Mouse (Mus musculus) ES-E14 (cell line): ENCODE data around the gene Cdk15. TPM values are rescaled to one million over a fixed set of nuclear protein-coding genes. Genes with fewer than 3 reads are reported as not detected.

Source experiments
- DNase-seq: peaks from one replicate; pipeline ENCODE4 v3.0.0-alpha.2; 2013; ENCODE audit warnings: low read depth, low spot score
- H3K27ac ChIP-seq: 2 replicates; pipeline ENCODE4 v1.5.1; 2012; ENCODE audit warnings: low read depth, mild to moderate bottlenecking, low read length, moderate library complexity, mixed read lengths; ENCODE audit not compliant: poor library complexity, insufficient read depth, severe bottlenecking
- H3K36me3 ChIP-seq: 2 replicates; pipeline ENCODE4 v1.6.1; 2012; ENCODE audit warnings: mild to moderate bottlenecking, low read length, moderate library complexity, mixed read lengths; ENCODE audit not compliant: control insufficient read depth, poor library complexity, insufficient read depth, severe bottlenecking
- H3K4me1 ChIP-seq, 2 experiments: fragments of 150-350 bp in 1 of 2; sonication (generic) in 1 of 2; 2 replicates each; pipeline ENCODE4 v1.6.1; 2012; ENCODE audit warnings: low read length in 2 of 2, mild to moderate bottlenecking in 1 of 2, mixed read lengths in 1 of 2; ENCODE audit not compliant: control insufficient read depth in 2 of 2, insufficient read depth in 2 of 2, poor library complexity in 1 of 2
- H3K4me3 ChIP-seq, 2 experiments: fragments of 150-350 bp in 1 of 2; sonication (generic) in 1 of 2; 2 replicates each; pipeline ENCODE4 v1.5.1; 2012; ENCODE audit warnings: low read length in 2 of 2, low read depth in 1 of 2, mild to moderate bottlenecking in 1 of 2, mixed read lengths in 1 of 2; ENCODE audit not compliant: insufficient read depth in 1 of 2, poor library complexity in 1 of 2, severe bottlenecking in 1 of 2
- H3K9ac ChIP-seq: 2 replicates; pipeline ENCODE4 v1.6.1; 2012; ENCODE audit warnings: low read depth, mild to moderate bottlenecking, low read length, mixed read lengths; ENCODE audit not compliant: poor library complexity, insufficient read depth, severe bottlenecking
- H3K9me3 ChIP-seq: fragments of 150-350 bp; sonication (generic); 2 replicates; pipeline ENCODE4 v1.6.1; 2012; ENCODE audit warnings: low read depth, mild to moderate bottlenecking, low read length; ENCODE audit not compliant: control insufficient read depth, insufficient read depth
- CHD2 ChIP-seq: IDR thresholded peaks from 2 replicates; pipeline ENCODE4 v1.6.1; 2014; ENCODE audit warnings: mild to moderate bottlenecking, low read depth, low read length, inconsistent platforms
- HCFC1 ChIP-seq: IDR thresholded peaks from 2 replicates; pipeline ENCODE4 v1.6.1; 2012; ENCODE audit warnings: low read length, inconsistent platforms, borderline replicate concordance; ENCODE audit not compliant: insufficient read depth
- MAFK ChIP-seq: IDR thresholded peaks from 2 replicates; pipeline ENCODE4 v1.6.1; 2014; ENCODE audit warnings: mild to moderate bottlenecking, low read depth, low read length, inconsistent platforms; ENCODE audit not compliant: insufficient read depth
- ZC3H11A ChIP-seq: IDR thresholded peaks from 2 replicates; pipeline ENCODE4 v1.6.1; 2012; ENCODE audit warnings: low read depth, mild to moderate bottlenecking, inconsistent platforms, low read length, borderline replicate concordance
- ZNF384 ChIP-seq: IDR thresholded peaks from 2 replicates; pipeline ENCODE4 v1.6.1; 2012; ENCODE audit warnings: low read depth, low read length, inconsistent platforms
- in situ Hi-C, 2 experiments: fragments of 600-800 bp; cut with MboI; formaldehyde crosslinking; loops; one replicate each; pipeline ENCODE4 v1.15.1; 2025; ENCODE audit warnings: low sequenced_read_pairs in 2 of 2, inconsistent platforms in 1 of 2; ENCODE audit not compliant: unreplicated experiment in 2 of 2
- total RNA-seq: library from RNA; depleted of rRNA; stranded (reverse); fragments of 300-350 nt; gene quantifications from 2 replicates; pipeline ENCODE4 v1.2.3, GENCODE M21; 2012

The Cdk15 gene
- total RNA-seq, 1 experiment: 0.58 TPM

DNA sequence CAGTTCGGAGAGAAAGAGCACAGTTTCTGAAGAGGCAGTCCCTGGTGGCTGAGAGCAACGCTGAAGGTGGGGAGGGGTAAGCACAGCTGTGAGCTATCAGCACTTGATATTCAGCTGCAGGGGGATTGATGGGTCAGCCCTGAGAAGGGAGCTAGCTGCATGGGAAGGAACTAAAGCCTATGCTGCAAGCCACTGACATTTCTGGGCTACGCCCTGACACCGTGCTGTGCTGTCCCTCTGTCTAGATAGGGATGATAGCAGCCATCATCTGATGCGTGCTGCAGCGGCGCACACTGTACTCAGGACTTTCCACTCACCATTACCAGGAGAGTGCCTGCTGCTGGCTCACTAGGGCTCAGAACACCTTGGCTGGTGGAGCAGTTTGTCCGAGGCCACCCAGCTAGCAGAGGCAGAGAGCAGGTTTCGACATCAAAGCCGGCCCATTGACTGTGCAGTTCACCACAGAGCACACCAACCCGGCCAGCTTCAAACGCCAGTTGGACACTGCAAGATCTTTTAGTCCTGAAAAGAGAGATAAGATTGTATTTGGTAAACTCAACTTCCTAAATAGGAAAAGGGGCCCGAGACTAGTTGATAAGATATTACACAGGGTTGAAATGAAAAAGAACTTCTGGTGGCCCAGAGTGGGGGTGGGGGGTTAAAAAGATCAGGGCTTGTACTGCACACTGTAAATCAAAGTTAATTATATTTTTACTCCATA, 111.4 kb downstream of the Cdk15 start:
- Histone ChIP-seq H3K4me3 (no peak overlapping the region; a peak in 1 of 4 replicates), H3K27ac (no peak overlapping the region), H3K36me3 (no peaks in the 10 kb centered on the region), H3K9me3 (no peaks in the 10 kb centered on the region), H3K9ac (no peak overlapping the region), H3K4me1 (peaks cover 0 to 6% of the 10 kb centered on the region in 2 experiments; a peak in 1 of 4 replicates)
- DNase-seq: no peak
- in situ Hi-C loops: no loop called here
- no peak for TF ChIP-seq ZC3H11A
- no peak for TF ChIP-seq HCFC1
- no peak for TF ChIP-seq CHD2
- no peak for TF ChIP-seq MAFK
- TF ChIP-seq ZNF384: no peak

DNA sequence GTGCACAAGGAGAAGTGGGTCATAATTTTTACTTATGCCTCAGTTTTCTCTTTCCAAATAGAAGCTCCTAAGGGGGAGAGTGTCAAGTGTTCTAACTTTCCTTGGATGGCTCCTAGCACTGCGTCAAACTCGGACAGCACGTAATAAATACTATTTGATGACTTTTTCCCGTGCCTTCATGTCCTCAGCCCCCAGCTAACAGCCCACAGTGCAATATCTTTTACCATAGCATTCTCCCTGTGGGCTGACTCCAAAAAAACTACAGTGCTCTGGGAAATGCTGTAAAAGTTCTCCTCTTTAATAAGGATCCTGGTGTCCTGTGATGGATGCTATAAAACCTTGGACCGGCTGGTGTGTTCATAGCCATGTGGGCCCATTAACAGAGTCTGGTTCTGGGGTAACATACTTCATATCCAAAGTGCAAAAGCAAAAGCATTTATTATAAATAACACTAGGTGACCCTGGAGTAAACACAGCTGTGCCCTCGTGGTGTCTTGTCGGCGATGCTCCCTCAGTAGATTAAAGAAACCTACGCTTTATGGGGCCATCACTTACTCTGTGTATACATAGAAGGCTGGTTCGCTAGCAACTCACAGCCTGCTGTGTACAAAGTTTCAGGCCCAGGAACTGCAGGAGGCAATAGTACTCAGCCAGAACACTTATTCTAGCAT, 112.1 kb downstream of the Cdk15 start:
- Histone ChIP-seq H3K4me1 (peaks cover 0 to 6% of the 10 kb centered on the region in 2 experiments; a peak in 1 of 4 replicates), H3K9me3 (no peaks in the 10 kb centered on the region), H3K9ac (no peak overlapping the region), H3K27ac (no peak overlapping the region), H3K36me3 (no peaks in the 10 kb centered on the region), H3K4me3 (no peak overlapping the region)
- TF ChIP-seq CHD2: no peak
- TF ChIP-seq MAFK: no peak
- no peak for TF ChIP-seq ZNF384
- TF ChIP-seq ZC3H11A: no peak
- no peak for TF ChIP-seq HCFC1
- in situ Hi-C loops: no loop called here
- DNase-seq: no peak

DNA sequence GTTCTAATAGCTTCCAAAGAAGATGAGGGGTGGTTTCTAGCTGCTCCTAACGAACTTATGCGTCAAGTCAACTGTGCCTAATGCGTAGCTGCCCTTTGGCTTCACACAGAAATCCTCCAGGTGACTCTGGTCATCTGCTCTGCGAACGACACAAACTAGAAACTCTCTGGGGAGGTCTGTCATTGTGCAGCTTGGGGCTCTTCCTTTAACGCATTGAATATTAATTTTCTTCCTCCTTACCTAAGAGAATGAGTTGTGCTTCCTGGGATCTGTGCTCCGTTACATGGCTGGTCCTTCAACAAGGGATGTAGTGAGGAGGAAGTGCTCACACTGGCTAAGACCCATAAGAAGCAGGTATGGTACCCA, 112.6 kb downstream of the Cdk15 start:
- Histone ChIP-seq H3K4me3 (no peak overlapping the region), H3K36me3 (no peaks in the 10 kb centered on the region), H3K27ac (no peak overlapping the region), H3K9me3 (no peaks in the 10 kb centered on the region), H3K9ac (no peak overlapping the region), H3K4me1 (peaks cover 0 to 6% of the 10 kb centered on the region in 2 experiments; a peak in 1 of 4 replicates)
- DNase-seq: no peak
- TF ChIP-seq ZC3H11A (no peak), HCFC1 (no peak), ZNF384 (no peak), CHD2 (no peak), MAFK (no peak)
- in situ Hi-C loops: no loop called here

DNA sequence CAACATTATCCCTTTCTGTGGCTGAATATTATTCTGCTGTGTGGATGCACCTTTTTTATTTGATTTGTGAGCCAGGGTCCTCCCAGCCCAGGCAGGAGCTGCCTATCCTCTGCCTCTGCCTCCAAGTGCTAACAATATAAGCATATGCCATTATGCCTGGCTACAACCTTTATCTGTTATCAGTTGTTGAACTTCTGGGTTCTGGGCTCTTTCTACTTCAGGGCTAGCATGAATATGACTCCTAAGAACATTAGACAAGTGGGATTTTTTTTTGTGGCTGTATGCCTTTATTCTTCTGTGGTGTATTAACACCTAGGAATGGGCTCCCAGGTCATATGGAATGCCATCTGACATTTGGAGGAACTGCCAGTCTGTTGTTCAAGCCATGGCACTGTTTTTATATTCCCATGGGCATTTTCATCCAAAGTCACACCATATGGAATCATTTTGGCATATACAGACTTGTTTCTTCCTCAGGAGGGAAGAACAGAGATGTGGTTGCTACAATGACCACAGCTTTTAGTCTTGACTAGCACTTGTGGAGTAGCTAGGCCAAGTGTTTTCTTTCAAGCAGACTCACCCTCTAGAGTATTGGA, 113.7 kb downstream of the Cdk15 start:
- TF ChIP-seq CHD2 (no peak), HCFC1 (no peak), MAFK (no peak), ZC3H11A (no peak), ZNF384 (no peak)
- in situ Hi-C loops: no loop called here

More for the DNA sequence above, 113.7 kb downstream of the Cdk15 start:
- no peak overlapping the region for H3K4me3 ChIP-seq
- no peak overlapping the region for H3K9ac ChIP-seq
- no peak for DNase-seq
- no peak overlapping the region for H3K27ac ChIP-seq
- H3K36me3 ChIP-seq: no peaks in the 10 kb centered on the region
- no peaks in the 10 kb centered on the region for H3K9me3 ChIP-seq
- peaks cover 0 to 6% of the 10 kb centered on the region in 2 experiments; a peak in 1 of 4 replicates for H3K4me1 ChIP-seq
